Mouse (Mus musculus) midbrain, embryonic 15.5 days (tissue): ENCODE measurements around the gene Gm21903. TPM values are rescaled to one million over a fixed set of nuclear protein-coding genes. Genes with fewer than 3 reads are reported as not detected.
A peak's percentile ranks its signal among the peaks of the same experiment; 100 is the strongest.
"Not testable (repeated sequence)": the region's sequence is repeated elsewhere in the genome, so short reads cannot be mapped to it uniquely, and the experiment has no call there.

Source experiments
- ATAC-seq: fragments of 200-750 bp; cut with Nextera tagmentation; replicated peaks from 2 replicates; pipeline ENCODE4 v1.8.0; 2017; ENCODE audit warnings: moderate TSS enrichment
- H3K27ac ChIP-seq: fragments of 300-500 bp; sonication (generic); 2 replicates; pipeline ENCODE4 v1.5.1; 2015; ENCODE audit warnings: mild to moderate bottlenecking, inconsistent platforms
- H3K27me3 ChIP-seq: fragments of 300-500 bp; sonication (generic); replicated peaks from 2 replicates; pipeline ENCODE4 v1.6.1; 2015; ENCODE audit warnings: inconsistent platforms
- H3K36me3 ChIP-seq: fragments of 300-500 bp; sonication (generic); replicated peaks from 2 replicates; pipeline ENCODE4 v1.6.1; 2015; ENCODE audit warnings: inconsistent platforms
- H3K4me1 ChIP-seq: fragments of 300-500 bp; sonication (generic); 2 replicates; pipeline ENCODE4 v1.6.1; 2015; ENCODE audit warnings: inconsistent platforms
- H3K4me2 ChIP-seq: fragments of 300-500 bp; sonication (generic); 2 replicates; pipeline ENCODE4 v1.6.1; 2015; ENCODE audit warnings: inconsistent platforms, mild to moderate bottlenecking, moderate library complexity
- H3K4me3 ChIP-seq: fragments of 300-500 bp; sonication (generic); 2 replicates; pipeline ENCODE4 v1.5.1; 2015; ENCODE audit warnings: mild to moderate bottlenecking, inconsistent platforms
- H3K9ac ChIP-seq: fragments of 300-500 bp; sonication (generic); 2 replicates; pipeline ENCODE4 v1.6.1; 2015; ENCODE audit warnings: mild to moderate bottlenecking, inconsistent platforms
- H3K9me3 ChIP-seq: fragments of 300-500 bp; sonication (generic); 2 replicates; pipeline ENCODE4 v1.6.1; 2016; ENCODE audit warnings: inconsistent platforms
- WGBS: fragments of 180-500 bp; shearing (Covaris S2); methylation state at CpG from one replicate; pipeline ENCODE4 v1.1.7; 2015; ENCODE audit warnings: mixed read lengths; 5-methylcytosine and 5-hydroxymethylcytosine counted together
- polyA plus RNA-seq: library from polyadenylated mRNA; unstranded; fragments of >200 nt; fragmentation: Nextera tagmentation; extraction: Ambion mirVana; gene quantifications from 2 replicates; pipeline ENCODE4 v1.2.1, GENCODE M21; 2015

Gene Gm21903
- polyA plus RNA-seq, result not detected in 2 replicates

- Histone ChIP-seq H3K4me2 (no peak within 1 kb of the TSS), H3K27me3 (no peaks in the 10 kb centered on the region), H3K9ac (no peak within 1 kb of the TSS), H3K36me3 (no peaks in the 10 kb centered on the region), H3K4me1 (no peaks in the 10 kb centered on the region), H3K9me3 (no peaks in the 10 kb centered on the region), H3K27ac (no peak within 1 kb of the TSS), H3K4me3 (no peak within 1 kb of the TSS)
- no peak for ATAC-seq
Measured at GRCm38 (mm10) chr17:39043241-39043640, at the start of gene Gm21903. Gene Gm21903, minus strand, starts transcription at chr17:39043341.

- no peak for ATAC-seq
- WGBS, result 63% methylated on average over 1 of the region's 1 CpGs
- H3K27me3 ChIP-seq, result no peaks in the 10 kb centered on the region
- H3K36me3 ChIP-seq, result no peaks in the 10 kb centered on the region
- no peak within 1 kb of the TSS for H3K4me3 ChIP-seq
- no peak within 1 kb of the TSS for H3K4me2 ChIP-seq
- H3K4me1 ChIP-seq, result no peaks in the 10 kb centered on the region
- no peak within 1 kb of the TSS for H3K9ac ChIP-seq
- no peak within 1 kb of the TSS for H3K27ac ChIP-seq
- peaks cover 6% of the 10 kb centered on the region; the same call in 1 of the 2 replicates for H3K9me3 ChIP-seq
Measured at GRCm38 (mm10) chr17:39076937-39077336, 33.8 kb upstream of the Gm21903 start, which contains the start of gene Esp23. Gene Esp23, minus strand, starts transcription at chr17:39077037.

GRCm38 (mm10) chr17:39063641-39064040, 20.5 kb upstream of the Gm21903 start:
- Histone ChIP-seq H3K36me3 (no peaks in the 10 kb centered on the region), H3K4me2 (no peak overlapping the region), H3K4me1 (no peaks in the 10 kb centered on the region), H3K9me3 (peaks cover 10% of the 10 kb centered on the region), H3K27me3 (no peaks in the 10 kb centered on the region), H3K27ac (no peak overlapping the region), H3K4me3 (no peak overlapping the region), H3K9ac (no peak overlapping the region)
- no peak for ATAC-seq

- H3K27me3 ChIP-seq, H3K4me2 ChIP-seq, H3K9me3 ChIP-seq, H3K9ac ChIP-seq, ATAC-seq, H3K27ac ChIP-seq, H3K36me3 ChIP-seq, H3K4me1 ChIP-seq, H3K4me3 ChIP-seq: not testable (repeated sequence)
- WGBS, result 86% methylated on average over 3 of the region's 3 CpGs
Measured at GRCm38 (mm10) chr17:39036395-39036794, 6.7 kb downstream of the Gm21903 start, which contains the start of gene Esp24. Gene Esp24, plus strand, starts transcription at chr17:39036695.

- Histone ChIP-seq H3K4me2 (peak overlapping the region; percentile 34), H3K36me3 (no peaks in the 10 kb centered on the region), H3K9me3 (no peaks in the 10 kb centered on the region), H3K27ac (0 out of 2 replicates have a peak overlapping the region, but pooled peaks have one; percentile 10), H3K4me3 (peak overlapping the region; percentile 2; the same call in 1 of the 2 replicates), H3K9ac (no peak overlapping the region), H3K4me1 (no peaks in the 10 kb centered on the region), H3K27me3 (no peaks in the 10 kb centered on the region)
- 33% methylated on average over 14 of the region's 14 CpGs for whole genome bisulfite sequencing
- peak; percentile 89 for ATAC-seq
Measured at GRCm38 (mm10) chr17:39017184-39017583, 26.0 kb downstream of the Gm21903 start.

- Histone ChIP-seq H3K36me3 (no peaks in the 10 kb centered on the region), H3K9me3 (0 out of 2 replicates have a peak, but pooled peaks cover 3% of the 10 kb centered on the region), H3K4me1 (no peaks in the 10 kb centered on the region), H3K27me3 (no peaks in the 10 kb centered on the region), H3K9ac (peak overlapping the region; percentile 34), H3K27ac (no peak overlapping the region), H3K4me2 (peak overlapping the region; percentile 58), H3K4me3 (peak overlapping the region; percentile 43)
- peak; percentile 86 for ATAC-seq
- whole genome bisulfite sequencing, result 43% methylated on average over 30 of the region's 30 CpGs
Measured at GRCm38 (mm10) chr17:39010675-39011638, 32.2 kb downstream of the Gm21903 start.

GRCm38 (mm10) chr17:39009846-39010245, 33.3 kb downstream of the Gm21903 start:
- H3K4me2 ChIP-seq, result no peak overlapping the region
- WGBS, result 86% methylated on average over 1 of the region's 1 CpGs
- H3K4me3 ChIP-seq, result no peak overlapping the region
- 0 out of 2 replicates have a peak, but pooled peaks cover 3% of the 10 kb centered on the region for H3K9me3 ChIP-seq
- H3K4me1 ChIP-seq, result no peaks in the 10 kb centered on the region
- no peak overlapping the region for H3K9ac ChIP-seq
- H3K36me3 ChIP-seq, result no peaks in the 10 kb centered on the region
- H3K27me3 ChIP-seq, result no peaks in the 10 kb centered on the region
- ATAC-seq, result no peak
- H3K27ac ChIP-seq, result no peak overlapping the region

Other genes starting within 250 kb of the Gm21903 start
- gene Esp24, start 6.6 kb downstream of the Gm21903 start, polyA plus RNA-seq, result not detected in 2 replicates
- gene Esp23, start 33.7 kb upstream of the Gm21903 start, polyA plus RNA-seq, result not detected in 2 replicates
- not detected in 2 replicates for gene Esp22, start 52.0 kb upstream of the Gm21903 start, polyA plus RNA-seq